Mouse (Mus musculus) inflammation-experienced regulatory T-cells, adult 6 months (primary cell): ENCODE measurements around the gene Aff1. TPM values are rescaled to one million over a fixed set of nuclear protein-coding genes. Genes with fewer than 3 reads are reported as not detected.

ENCODE experiments used
- ATAC-seq: one replicate; pipeline ENCODE4 v1.8.0; 2017
- polyA plus RNA-seq, 3 experiments: library from polyadenylated mRNA; unstranded; fragments of 100-300 nt; shearing (Covaris generic); gene quantifications; one replicate each; pipeline ENCODE4 v1.2.1; 2017

The Aff1 gene
- polyA plus RNA-seq, 3 experiments from 2014 or later: 5.7 to 17.9 (median 12.0) TPM

DNA sequence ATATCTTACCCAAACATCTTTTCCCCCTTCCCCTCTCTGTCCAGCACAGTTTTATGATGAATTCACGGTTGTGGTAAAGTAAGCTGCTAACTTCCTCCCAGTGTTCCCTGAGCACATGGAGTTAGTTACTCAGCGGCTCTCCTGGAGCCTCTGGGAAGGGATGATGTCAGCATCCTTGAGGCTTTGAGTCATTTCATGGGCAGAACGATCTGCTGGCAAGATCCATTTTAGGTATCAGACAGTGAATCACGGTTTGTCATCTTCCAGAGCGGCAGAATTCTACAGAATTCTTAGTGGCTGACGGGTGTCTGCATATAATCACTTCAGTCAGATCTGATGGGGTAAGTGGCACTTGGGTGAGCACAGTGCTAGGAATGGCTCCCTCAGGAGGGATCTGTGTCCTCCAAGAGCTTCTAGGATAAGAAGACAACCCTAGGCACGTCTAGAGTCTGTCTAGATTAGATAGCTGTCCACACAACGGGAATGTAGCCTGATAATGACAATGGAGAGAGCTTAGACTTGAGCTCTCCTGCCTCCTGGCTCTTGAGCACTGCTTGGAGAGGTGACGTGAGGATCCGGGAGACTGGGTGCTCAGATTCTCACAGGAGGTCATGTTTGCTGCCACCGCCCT, 82.6 kb downstream of the Aff1 start:
- ATAC-seq: no peak

DNA sequence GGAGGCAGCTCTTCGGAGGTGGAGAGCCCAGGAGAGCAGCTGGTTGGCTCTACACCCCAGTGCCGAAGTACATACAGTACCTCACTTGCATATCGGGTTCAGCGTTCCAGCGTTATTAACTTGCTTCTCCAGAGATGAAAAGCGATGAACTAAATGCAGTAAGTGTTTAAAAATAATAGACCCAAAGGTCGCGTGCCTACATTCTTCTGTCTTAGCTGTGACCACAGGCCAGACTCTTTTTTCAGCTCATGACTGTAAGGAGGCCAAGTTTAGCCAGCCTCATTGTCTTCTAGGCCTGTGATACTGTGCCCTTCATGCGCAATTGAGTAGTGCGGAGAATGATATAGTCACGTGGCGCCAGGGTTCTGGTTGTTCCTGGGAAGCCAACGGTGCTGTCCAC, 83.3 kb downstream of the Aff1 start:
- no peak for ATAC-seq

DNA sequence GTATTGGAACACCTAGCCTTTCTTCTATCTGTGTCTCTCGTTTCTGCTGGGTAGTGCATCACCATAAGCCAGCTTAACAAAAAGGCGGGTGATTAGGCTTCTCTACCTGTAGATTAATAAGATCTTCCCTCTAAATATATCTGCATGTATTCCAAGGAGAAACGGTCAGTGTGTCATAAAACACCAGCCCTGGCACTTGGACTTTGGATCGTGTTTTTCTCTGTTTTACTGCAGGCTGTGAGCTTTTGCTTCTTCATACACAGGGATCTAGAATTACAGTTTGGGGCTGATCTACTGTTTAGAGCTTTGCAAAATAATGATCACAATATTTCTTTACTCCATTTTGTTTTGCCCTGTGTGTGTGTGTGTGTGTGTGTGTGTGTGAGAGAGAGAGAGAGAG, 84.7 kb downstream of the Aff1 start:
- no peak for ATAC-seq

DNA sequence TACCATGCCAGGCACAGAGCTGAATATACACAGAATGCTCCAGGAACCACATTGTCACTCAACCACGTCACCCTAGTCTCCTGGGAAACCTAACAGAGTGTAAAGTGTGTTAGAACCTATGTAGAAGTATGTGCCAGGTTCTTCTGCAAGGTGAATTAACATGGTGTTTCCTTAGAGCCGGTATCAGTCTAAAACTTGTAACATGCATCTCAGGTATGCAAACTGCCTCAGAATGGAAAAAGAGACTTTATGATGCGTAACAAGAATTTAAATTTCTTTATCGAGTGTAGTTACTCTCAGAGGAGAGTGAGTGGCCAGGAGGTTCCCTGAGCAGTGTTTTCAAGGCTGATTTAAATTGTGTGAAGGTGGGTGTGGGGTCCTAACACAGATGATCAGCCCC, 85.3 kb downstream of the Aff1 start:
- ATAC-seq: no peak

DNA sequence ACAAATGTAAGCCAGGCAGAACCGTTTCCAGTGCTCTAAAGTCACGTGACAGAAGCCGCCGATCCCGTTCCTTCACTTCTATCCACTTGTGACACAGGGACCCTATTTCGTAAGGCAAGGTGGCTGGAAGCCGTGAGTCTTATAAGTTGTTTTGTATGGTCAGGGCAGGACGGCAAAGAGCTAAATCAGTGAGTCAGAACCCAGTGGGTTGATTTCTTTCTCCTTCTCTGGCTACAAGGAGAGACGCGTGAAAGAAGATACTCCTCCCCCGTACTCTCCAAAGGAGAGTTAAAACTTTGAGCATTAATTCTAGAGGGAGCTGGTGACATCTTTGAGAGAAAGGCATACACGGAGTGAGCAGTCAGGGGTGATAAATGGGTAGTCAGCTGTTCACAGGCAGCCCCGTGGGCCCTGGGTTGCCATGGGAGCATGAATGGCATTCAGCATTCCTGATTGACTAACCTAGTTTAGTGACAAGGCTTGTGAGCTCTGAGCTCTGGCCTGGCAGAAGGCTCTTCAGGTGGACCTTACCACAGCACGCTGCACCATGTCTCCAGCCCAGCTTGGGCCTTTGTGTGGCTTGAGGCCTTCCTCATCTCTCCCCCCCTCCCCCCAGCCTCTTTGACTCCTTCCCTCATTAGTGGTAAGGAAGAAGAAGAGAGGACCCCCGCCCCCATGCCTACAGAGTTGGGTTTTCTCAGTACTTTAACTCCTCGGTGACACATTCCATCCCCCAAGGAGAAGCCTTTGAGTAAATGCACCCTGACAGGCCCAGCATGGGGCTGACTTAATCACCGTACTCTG, 86.3 kb downstream of the Aff1 start:
- no peak for ATAC-seq

DNA sequence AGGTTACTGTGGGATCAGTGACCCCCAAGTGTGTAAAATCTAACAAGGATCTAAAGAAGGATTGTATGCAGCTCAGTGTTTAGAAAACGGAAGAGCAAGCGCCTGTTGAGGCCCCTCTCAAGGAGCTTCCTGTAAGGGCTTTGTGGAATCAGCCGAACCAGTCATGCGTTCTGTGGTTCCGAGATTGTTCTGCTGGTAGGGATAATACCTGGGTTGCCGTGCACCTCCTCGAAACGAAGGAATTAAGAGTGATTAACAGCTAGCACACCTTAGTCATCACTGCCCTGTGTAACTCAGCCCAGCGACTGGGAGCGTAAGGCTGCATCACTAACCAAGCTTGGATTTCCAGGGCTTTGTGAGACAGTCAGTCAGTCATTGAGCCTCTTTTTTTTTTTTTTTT, 87.7 kb downstream of the Aff1 start:
- ATAC-seq: no peak

DNA sequence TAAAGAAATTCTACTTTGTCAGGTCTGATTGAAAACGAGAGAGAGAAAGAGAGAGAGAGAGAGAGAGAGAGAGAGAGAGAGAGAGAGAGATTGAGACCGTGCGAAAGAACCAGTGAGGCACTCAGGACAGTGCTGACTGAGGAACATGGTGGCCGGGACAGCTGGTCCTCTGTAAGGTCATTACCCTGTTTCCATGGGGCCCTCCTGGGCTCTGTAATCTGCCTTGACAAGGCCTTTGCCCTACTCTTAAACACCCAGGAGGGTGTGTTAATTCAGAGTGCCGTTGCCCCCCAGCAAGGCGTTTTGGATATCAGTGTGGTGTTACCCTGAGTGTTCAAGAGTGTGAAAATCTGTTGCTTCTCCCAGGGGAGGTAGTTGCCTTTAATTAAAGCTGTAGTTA, 88.1 kb downstream of the Aff1 start:
- ATAC-seq: no peak

DNA sequence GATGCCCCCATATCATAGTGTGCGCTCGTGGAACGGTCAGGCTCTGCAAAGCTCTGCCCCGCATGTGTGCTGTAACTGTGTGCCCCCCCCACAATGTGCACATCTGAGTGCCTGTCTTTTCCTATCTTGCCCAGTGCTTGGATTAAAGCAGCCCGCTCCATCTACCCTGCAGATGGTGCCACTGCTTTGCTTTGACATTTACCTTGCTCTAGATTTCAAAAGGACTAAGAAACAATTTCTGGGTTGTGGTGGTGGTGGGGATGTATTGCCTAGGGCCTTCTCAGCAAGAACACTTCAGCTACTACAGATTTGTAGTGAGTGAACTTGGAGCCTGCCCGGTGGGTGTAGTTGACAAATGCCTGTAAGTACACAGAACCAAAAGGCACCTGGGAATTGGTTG, 88.7 kb downstream of the Aff1 start:
- no peak for ATAC-seq

DNA sequence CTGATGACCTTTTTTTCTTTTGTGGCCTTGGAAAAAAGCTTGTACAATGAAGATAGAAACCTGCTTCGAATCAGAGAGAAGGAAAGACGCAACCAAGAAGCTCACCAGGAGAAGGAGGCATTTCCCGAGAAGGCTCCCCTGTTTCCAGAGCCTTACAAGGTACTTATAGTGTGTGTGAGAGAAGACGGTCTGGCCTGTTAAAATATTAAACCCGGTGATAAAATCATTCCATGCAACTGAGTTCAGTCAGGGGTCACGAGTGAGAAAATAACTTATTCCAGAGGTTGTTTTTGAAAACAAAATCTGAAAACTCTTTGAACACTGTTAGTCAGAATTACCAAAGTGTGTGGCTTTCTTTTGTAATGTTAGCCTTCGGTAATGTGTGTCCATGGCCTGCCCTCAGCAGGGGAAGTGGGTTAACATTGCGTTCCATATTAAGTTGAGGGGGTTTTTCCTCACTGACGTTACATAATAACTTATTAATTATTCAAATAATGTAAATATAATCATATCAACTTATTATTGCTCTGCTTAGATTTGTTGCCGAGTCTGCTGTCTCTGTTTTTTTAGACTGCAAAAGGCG, 91.0 kb downstream of the Aff1 start:
- no peak for ATAC-seq

DNA sequence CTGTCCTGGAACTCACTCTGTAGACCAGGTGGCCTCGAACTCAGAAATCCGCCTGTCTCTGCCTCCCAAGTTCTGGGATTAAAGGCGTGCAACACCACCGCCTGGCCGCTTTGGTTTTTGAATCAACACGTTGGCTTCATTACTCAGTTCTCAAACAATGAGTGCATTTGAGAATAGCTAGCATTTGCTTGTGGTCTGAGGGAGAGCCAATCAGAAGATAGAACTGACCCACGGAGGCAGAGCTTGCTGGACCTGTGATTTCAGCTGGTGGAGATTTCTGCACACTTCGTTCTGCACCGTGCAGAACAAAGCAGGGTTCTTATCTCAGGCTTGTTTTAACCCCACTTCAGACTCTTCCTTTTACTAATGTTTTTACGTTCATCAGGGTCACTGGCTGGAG, 93.9 kb downstream of the Aff1 start:
- ATAC-seq: no peak

DNA sequence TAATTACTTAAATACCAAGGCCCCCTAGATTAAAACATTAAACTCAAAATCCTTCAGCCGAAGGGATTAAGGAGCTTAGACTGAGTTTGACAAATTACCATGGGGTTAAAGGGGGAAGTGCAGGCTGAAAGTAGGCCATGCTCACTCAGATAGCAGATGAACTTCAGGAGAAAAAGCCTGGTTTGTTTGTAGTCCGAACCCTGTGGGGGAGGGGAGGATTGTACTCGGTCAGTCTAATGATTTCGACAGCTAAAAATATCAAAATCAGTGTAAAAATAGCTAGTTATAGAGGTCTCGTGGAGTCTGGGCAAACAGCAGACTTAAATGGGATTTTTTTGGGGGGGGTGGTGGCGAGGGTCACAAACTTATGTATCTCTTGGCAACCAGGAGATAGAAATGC, 96.3 kb downstream of the Aff1 start:
- no peak for ATAC-seq

DNA sequence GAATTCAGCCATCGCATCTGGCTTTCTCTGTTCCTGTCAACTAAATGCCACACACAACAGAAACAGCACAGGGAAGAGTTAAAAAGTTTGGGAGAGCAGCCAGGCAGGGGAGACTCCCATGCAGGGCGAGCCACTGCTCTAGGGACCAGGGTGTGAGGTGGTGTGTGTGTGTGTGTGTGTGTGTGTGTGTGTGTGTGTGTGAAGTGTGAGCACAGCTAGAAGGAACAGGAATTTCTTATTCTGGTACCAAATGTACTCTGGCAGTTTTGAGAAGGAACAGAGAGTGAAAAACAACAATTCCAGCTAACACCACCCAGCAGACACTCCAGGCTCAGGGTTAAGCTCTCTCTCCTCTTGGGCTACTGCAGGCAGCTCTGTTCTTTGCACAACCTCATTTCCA, 96.8 kb downstream of the Aff1 start:
- no peak for ATAC-seq

DNA sequence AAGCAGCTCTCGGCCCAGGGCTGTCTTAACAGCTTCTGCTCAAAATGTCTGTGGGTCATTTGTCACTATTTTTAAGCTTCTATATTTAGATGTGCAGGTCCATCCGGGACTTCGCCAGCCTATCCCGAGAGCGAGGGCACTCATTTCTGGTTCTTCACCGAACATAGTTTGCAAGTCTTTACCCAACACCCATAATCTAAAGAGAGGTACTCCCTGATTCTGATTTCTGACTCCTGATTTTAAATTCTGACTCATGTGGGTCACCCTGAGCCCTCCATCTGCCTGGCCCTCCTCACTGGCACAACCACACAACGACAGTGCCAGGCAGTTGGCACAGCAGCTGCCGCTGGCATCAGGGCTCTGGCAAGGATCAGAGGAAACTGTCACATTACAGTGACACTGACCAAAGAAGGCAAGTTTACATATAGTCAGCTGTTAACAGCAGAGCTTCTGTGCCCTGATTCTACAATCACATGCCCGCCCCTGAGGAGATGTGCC, 97.5 kb downstream of the Aff1 start:
- ATAC-seq: no peak

DNA sequence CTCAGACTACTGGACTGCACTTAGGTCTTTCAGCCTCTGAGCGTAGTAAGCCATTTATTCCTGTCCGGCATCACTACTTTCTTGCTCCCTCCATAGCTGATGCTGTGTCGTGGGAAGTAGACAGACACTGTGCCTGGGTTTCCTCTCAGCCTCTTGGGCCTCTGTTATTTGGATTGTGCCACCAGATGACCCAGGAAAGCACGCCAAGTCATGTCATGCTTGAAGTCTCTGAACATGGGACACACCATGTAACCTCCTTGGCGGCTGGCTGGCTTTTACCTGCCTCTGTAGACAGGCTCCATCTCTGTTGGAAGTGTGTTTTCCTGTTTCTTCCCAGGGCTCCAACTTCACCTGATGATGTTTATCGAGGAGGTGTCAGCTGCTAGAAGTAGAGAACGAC, 99.6 kb downstream of the Aff1 start:
- ATAC-seq: no peak

DNA sequence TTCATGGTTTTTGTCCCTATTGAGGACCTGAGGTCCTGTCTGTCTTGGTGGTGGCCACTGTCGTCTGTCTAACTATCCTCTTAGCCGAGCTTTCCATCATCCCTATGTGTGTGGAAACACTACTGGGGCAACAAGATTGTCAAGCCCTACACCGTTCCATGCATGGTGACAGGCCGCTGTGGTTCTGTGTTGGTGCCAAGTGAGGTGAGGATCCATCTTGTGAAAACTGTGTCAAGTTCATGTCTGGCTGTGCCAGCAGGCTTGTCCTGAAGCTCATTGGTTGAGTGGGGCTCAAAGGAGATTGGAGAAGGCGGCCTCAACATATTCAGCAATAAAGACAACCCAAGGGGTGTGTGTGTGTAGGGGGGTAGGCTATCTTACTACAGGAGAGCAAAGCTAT, 102.9 kb downstream of the Aff1 start:
- ATAC-seq: no peak

DNA sequence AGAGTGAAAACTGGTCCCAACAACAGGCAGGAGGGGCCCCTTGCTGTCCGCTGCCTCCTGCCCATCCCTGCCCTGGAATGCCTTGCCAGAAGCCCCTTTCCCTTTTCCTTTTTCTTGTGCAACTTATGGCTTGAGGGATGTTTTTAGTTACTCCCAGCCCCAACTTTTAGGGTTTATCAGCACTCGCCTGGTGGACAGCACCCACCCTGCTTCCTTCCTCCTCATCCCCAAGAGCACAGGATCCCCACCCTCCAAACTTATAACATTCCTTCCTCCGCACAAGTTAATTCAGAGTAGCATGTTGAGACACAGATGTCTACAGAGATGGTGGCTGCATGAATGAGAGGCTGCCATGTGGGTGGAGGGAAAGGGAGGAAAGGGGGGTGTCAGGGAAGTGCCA, 103.9 kb downstream of the Aff1 start:
- no peak for ATAC-seq

DNA sequence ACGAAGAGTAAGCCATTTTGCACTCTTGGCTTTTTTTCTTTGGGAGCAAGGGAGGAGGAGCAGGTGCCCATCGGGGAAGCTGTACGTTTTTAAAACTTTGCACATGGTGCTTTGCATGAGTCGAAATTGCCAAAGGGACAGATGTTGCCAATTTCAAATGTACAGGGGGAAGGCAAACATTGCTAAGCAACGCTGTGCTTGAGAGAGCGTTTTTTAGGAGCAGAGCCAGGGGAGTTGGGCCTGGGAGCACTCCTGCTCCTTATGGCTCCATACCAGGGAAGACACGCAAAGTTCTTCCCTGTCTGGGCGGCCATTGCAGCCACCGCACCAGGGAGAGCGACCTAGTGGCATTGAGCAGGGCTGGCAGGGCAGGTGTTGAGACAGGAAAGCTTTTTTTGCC, 105.6 kb downstream of the Aff1 start:
- ATAC-seq: no peak

DNA sequence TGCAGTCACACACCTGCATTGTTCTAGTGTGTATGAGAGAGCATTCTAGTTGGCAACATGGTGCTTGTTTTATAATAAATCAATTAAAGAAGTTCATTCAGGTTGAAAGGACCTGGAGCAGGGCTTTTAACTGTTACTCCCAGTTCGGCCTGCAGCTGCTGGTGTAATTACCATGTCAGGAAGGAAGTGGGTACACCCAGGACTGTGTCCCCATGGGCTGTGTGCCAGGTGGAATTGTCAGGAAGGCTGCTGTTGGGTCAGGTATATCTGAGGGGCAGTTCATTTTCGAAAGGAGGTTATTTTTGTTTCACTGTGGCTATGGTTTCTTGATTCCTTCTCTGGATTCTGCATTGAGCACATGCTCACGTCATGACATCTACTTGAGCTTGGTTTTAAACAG, 107.3 kb downstream of the Aff1 start:
- ATAC-seq: no peak

DNA sequence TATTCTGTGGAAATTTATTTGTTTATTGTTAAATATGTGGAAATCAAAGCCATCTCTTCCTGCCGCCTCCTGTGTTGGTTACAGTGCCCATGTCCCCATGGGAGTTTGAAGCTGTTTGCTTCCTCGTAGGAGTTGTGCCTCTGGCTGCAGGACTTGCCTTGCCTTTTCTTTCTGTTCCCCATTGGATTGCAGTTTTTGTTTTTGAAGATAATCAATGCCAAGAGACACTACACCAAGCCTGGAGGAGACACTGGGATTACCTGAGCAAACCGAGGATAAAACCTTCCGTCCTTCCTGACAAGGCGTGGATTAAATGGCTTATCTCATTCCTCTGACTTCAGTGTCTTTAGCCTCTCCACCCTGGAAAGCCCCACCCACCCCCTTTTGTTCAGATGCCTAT, 107.8 kb downstream of the Aff1 start:
- no peak for ATAC-seq

DNA sequence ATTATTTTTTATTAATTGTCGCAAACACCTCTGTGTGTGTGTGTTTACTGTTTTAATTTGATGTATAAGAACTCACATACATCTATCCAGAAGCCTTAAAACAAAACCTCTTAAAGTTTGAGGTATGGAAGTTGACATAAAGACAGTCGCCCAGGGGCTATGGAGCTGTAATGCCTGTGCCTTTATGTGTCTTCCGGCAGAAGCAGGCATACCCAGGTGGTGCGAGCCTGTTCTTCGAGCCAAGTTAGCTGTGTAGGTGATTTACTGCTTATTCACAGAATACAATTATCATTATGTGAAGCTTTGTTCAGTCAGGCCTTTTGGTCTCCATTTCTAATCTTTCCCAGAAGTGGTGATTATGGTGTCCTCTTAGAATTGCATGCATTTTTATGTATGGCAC, 111.2 kb downstream of the Aff1 start:
- ATAC-seq: no peak

DNA sequence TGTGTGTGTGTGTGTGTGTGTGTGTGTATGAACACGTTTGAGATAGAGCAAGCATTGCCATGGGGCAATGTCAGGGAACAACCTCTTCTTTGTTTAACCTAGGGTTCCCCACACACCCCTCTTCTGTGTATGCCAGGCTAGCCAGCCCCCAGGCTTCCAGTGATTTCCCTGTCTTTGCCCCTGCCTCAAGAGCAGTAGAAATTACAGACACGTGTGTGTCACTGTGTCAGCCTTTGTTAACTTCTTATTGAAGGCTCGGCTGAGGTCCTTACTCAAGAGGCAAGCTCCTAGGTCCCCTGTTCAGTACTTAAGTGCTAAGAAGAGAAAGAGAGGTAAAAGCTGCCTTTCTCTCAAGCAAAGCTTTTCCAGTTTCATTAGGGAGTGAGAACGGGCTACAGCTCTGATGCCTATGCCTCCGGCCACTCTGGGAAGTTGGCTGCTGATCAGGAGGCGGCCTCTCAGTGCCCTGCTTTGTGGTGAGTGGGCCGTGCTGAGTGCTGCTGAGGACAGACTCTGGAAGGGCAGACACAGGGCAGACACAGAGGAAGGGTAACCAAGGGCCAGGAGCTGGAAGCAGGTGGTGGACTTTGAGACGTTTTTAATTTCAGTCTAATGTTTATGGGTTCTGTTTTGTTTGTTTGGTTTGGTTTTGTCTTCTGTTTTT, 111.9 kb downstream of the Aff1 start:
- ATAC-seq: no peak

DNA sequence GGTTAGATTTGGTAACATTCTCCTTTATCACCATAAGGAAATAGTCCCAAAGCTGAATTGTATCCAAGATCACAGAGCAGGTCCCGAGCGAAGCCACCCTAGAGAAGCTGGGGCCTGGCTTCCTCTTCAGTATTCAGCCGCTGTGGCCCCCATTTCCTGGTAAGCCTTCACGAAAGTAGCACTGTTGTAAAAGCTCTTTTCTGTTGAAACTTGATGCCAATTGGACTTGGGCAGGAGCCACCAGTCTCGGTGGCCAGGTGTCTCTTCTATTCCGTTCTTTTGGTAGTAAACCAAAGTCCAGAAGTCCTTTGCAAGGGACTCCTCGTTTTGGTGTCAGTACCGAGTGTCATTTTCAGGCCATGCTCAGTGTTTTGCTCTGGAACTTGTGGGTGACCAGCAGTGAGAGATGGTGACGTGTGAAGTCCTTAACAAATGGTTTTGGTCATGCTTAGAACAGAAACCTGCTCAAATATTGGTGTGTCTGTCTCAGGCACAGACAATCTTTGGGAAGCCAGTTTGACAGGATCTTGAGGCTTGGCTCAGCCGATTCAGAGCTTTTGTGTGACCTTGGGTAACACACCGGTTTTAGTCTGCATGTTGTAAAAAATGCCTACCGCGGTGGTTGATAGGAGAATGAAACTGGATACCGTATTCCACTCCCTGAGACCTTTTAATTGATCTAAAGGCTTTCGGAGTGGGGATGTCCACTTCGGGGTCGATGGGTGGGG, 114.8 kb downstream of the Aff1 start:
- no peak for ATAC-seq
